Mouse (Mus musculus) small intestine, adult 2 months (tissue): Measurements from ENCODE around the gene Nme7.

ENCODE experiments used
- CTCF ChIP-seq: fragments of 200-500 bp; IDR thresholded peaks from 2 replicates; pipeline ENCODE4 v1.5.1; 2012; ENCODE audit warnings: low read depth, mild to moderate bottlenecking, control low read depth, inconsistent platforms, low read length, moderate library complexity, mixed read lengths; ENCODE audit not compliant: insufficient replicate concordance, insufficient read length; ENCODE audit errors: extremely low read depth
- POLR2A ChIP-seq: fragments of 200-500 bp; IDR thresholded peaks from 2 replicates; pipeline ENCODE4 v1.6.1; 2012; ENCODE audit warnings: low read depth, mild to moderate bottlenecking, control low read depth, inconsistent platforms, low read length, moderate library complexity

DNA sequence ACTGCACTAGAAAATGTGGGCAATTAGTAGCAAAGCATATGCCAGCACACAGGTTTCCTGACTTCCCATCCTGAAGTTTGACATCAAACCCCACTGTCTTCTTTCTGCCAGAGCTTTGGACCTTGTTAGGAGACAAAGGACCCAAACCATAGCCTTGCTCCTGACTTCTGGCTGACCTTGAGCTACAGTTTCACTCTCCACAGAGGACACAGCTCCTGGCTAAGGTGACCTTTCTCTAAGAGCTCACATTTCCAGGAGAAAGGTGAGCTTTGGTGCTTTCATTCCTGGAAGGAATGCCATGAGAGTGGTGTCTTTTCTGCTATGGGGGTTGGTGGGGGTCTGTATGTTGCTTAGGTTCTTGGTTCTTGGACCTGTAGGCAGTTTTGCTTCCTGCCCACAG lies 179.8 kb downstream of the Nme7 start:
- no peak for TF ChIP-seq CTCF
- TF ChIP-seq POLR2A: no peak
